Mouse (Mus musculus) E14TG2a.4 (cell line): Measurements from ENCODE around the gene Ccdc180.

Experiments used
- H3K27me3 ChIP-seq: 2 replicates; pipeline ENCODE4 v1.6.1; 2014; ENCODE audit warnings: low read length, control low read depth; ENCODE audit not compliant: insufficient read depth
- H3K36me3 ChIP-seq: 2 replicates; pipeline ENCODE4 v1.6.1; 2014; ENCODE audit warnings: low read length, control low read depth; ENCODE audit not compliant: insufficient read depth
- H3K4me1 ChIP-seq: replicated peaks from 2 replicates; pipeline ENCODE4 v1.6.1; 2014; ENCODE audit warnings: low read depth, low read length, control low read depth
- H3K4me3 ChIP-seq: replicated peaks from 2 replicates; pipeline ENCODE4 v1.5.1; 2014; ENCODE audit warnings: mild to moderate bottlenecking, low read length
- H3K9me3 ChIP-seq: 2 replicates; pipeline ENCODE4 v1.6.1; 2014; ENCODE audit warnings: low read length, control low read depth
- CTCF ChIP-seq: conservative IDR thresholded peaks from 2 replicates; pipeline ENCODE4 v1.5.1; 2014; ENCODE audit warnings: low read length
- NANOG ChIP-seq: IDR thresholded peaks from 2 replicates; pipeline ENCODE4 v1.6.1; 2014; ENCODE audit warnings: borderline replicate concordance, low read length, mixed read lengths
- POU5F1 ChIP-seq: IDR thresholded peaks from 2 replicates; pipeline ENCODE4 v1.6.1; 2014; ENCODE audit warnings: low read length, borderline replicate concordance

Ccdc180 gene

DNA sequence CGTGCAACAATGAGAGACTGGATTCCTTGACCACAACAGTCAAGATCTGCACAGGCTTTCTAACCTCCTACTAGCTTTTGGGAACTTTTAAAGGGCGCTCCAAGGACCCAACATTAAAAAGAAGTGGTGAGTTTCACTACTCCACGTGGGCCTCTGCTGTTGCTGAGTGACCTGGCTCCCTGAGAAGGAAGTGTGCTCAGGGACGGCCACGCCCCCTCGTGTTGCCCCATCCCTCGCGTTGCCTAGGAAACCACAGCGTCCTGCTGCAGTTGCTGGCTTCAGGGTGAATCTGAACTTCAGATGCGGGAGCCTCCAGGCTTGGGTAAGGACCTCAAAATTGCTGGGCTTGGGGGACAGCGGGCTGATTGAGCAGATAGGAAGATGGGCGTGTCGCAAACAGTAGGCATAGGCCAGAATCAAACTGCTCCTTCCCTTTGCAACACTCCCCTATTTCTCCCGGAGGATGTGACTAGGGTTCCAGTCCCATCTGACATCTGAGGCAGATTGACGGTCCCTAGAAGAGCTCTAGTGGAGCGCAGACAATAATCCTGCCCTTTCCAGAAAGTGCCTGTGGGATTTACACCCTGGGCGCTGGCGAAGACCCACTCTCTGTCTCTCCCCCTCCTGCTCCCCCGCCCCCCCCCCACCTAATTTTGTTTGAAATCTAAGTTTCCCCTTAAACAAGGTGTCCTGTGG lies at the start of gene Ccdc180:
Ccdc180 (plus strand) TSS at position 238 of the 696 bp plus-strand sequence.
- Histone ChIP-seq H3K36me3 (no peaks in the 10 kb centered on the region), H3K4me3 (peak within 1 kb of the TSS; percentile 41), H3K4me1 (peaks cover 35% of the 10 kb centered on the region), H3K9me3 (peaks cover under 1% of the 10 kb centered on the region; the same call in 1 of the 2 replicates), H3K27me3 (peaks cover 10% of the 10 kb centered on the region)
- no peak for TF ChIP-seq POU5F1
- no peak for TF ChIP-seq CTCF
- TF ChIP-seq NANOG: no peak

DNA sequence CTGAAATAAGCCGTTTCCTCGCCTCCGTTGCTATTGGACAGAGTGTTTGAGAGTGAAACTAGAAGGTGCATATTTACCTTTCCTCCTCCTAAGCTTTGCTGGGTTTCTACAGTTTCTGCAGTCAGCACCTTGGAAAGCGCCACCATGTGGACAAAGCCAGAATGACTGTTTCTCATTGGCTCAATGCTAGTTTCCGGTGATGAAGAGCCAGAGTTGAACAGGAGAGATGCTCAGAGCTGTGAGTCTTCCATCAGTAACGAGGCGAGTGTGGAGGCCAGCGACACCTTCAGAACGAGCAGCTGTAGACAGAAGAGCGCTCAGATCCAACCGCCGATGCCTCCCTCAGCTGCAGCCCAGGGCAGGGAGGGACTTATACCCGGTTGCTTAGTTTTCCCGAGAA lies 45.7 kb upstream of the Ccdc180 start:
- Histone ChIP-seq H3K9me3 (peaks cover 16% of the 10 kb centered on the region), H3K4me1 (peaks cover 16% of the 10 kb centered on the region), H3K27me3 (peaks cover 36% of the 10 kb centered on the region), H3K4me3 (peak overlapping the region; percentile 46), H3K36me3 (no peaks in the 10 kb centered on the region)
- TF ChIP-seq CTCF: peak; percentile 50
- no peak for TF ChIP-seq POU5F1

DNA sequence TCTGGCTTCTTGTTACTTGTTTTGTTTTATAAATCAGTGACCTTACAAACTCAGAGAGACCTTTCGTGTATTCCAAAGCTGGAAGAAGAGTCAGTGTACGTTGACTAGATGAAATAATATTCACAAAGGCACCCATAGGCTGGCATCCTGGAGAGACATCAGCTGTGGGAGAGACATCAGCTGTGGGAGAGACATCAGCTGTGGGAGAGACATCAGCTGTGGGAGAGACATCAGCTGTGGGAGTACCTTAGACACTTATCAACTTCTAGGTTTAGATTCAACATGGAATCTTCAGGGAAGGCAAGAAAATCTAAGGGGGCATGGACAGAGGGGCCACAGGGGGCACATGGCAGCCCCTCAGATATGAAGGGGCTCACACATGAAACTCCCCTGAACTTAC lies 43.8 kb upstream of the Ccdc180 start:
- Histone ChIP-seq H3K27me3 (peaks cover 44% of the 10 kb centered on the region), H3K9me3 (peaks cover 16% of the 10 kb centered on the region), H3K4me3 (no peak overlapping the region), H3K4me1 (peaks cover 26% of the 10 kb centered on the region), H3K36me3 (no peaks in the 10 kb centered on the region)
- TF ChIP-seq NANOG: no peak
- no peak for TF ChIP-seq POU5F1
- no peak for TF ChIP-seq CTCF

DNA sequence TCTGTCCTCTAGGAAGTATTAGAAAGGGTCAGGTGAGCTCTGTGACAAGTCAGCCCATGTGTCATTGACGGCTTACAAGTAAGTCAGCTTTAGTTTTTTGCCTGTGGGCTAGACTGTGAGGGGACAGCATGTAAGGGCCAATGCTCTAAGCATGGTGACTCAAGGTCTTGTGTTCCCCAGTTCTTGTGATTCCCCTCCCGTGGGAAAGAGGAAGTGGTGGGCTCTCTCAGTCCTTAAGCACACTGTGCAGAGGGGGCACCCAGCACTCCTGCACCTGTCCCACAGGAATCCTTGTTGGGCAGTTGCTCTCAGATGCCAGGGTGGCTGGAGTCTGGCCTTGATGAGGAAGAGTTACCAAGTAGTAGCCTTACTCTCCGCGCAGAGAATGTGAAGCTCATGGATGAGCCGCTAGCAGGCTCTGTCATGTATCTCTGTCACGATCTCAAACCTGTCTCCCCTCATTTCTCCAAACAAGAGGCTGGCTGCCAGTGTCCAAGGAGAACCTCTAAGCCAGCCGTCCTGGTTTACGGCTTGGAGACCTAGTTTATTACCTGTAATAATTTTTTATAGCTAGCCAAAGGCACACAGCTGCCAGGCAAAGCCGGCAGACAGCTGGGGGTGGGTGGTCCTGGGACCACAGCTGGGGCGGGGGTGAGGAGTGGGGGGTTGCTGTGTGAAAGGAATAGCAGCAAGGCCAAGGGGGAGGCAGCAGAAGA lies 41.8 kb upstream of the Ccdc180 start, which contains the start of gene Stra6l:
Stra6l (plus strand) TSS at position 556 of the 716 bp plus-strand sequence.
- no peaks in the 10 kb centered on the region for H3K36me3 ChIP-seq
- TF ChIP-seq POU5F1: no peak
- TF ChIP-seq NANOG: no peak
- TF ChIP-seq CTCF: no peak
- peak within 1 kb of the TSS; percentile 45 for H3K4me3 ChIP-seq
- peaks cover 38% of the 10 kb centered on the region for H3K4me1 ChIP-seq
- no peaks in the 10 kb centered on the region for H3K9me3 ChIP-seq
- peaks cover 55% of the 10 kb centered on the region for H3K27me3 ChIP-seq

- Histone ChIP-seq H3K4me3 (peak overlapping the region; percentile 45), H3K4me1 (peaks cover 38% of the 10 kb centered on the region)
- no peak for TF ChIP-seq CTCF
- TF ChIP-seq POU5F1: no peak
- no peak for TF ChIP-seq NANOG
Measured at GRCm38 (mm10) chr4:45848825-45849156, 41.3 kb upstream of the Ccdc180 start.

DNA sequence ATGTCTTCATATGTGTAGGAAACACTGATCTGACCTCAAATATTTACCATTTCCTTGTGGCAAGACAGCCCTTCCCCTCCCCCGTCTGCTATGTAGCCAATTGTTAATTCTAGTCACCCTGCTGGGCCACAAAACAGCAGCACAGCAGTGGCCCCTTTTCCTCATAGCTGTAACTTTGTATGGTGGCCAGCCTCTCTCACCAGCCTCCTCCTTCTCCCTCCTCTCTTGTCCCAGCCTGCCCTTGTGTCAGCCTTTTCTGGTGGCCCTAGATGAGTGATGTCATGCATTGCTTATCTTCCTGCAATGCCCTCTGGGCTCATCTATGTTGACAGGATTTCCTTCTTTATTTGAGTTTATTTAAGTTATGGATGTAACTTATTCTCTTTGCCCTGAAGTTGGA lies 40.7 kb upstream of the Ccdc180 start:
- peaks cover 38% of the 10 kb centered on the region for H3K4me1 ChIP-seq
- no peak overlapping the region for H3K4me3 ChIP-seq
- H3K27me3 ChIP-seq: peaks cover 62% of the 10 kb centered on the region
- TF ChIP-seq NANOG (0 out of 2 replicates have a peak, but pooled peaks have one; percentile 11), CTCF (no peak)
- no peaks in the 10 kb centered on the region for H3K9me3 ChIP-seq
- H3K36me3 ChIP-seq: no peaks in the 10 kb centered on the region

More at GRCm38 (mm10) chr4:45848825-45849156, 41.3 kb upstream of the Ccdc180 start:
- Histone ChIP-seq H3K9me3 (no peaks in the 10 kb centered on the region), H3K27me3 (peaks cover 58% of the 10 kb centered on the region), H3K36me3 (no peaks in the 10 kb centered on the region)

DNA sequence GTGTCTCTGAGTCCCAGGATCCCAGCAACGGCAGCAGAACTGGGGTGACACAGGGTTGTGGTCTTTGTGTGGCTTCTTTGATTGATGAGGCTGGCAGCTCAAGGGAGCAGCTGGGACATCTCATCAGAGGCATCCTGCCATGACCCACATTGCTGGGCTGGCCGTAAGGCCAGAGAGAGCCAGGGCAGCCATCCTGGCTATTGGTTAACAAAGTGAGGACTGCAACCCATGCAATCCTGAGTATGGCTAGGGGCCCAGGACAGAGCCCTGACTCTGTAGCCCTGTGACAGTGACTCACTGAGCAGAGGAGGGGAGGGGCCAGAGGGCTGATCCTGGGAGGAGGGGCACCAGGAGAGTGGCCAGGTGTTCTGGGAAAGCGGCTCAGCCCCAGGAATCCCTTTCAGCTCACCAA lies 38.5 kb upstream of the Ccdc180 start:
- Histone ChIP-seq H3K9me3 (no peaks in the 10 kb centered on the region), H3K27me3 (peaks cover 51% of the 10 kb centered on the region), H3K4me3 (no peak overlapping the region), H3K4me1 (peaks cover 37% of the 10 kb centered on the region), H3K36me3 (no peaks in the 10 kb centered on the region)
- no peak for TF ChIP-seq NANOG
- no peak for TF ChIP-seq CTCF
- no peak for TF ChIP-seq POU5F1

- Histone ChIP-seq H3K36me3 (no peaks in the 10 kb centered on the region), H3K4me3 (no peak overlapping the region), H3K4me1 (peaks cover 31% of the 10 kb centered on the region), H3K9me3 (no peaks in the 10 kb centered on the region), H3K27me3 (peaks cover 46% of the 10 kb centered on the region)
- TF ChIP-seq POU5F1 (no peak), NANOG (no peak), CTCF (no peak)
Measured at GRCm38 (mm10) chr4:45853496-45854246, 36.4 kb upstream of the Ccdc180 start.
